Mouse (Mus musculus): Measurements from ENCODE around the gene Chrna9. TPM values are rescaled to one million over a fixed set of nuclear protein-coding genes. Genes with fewer than 3 reads are reported as not detected.

The Chrna9 gene
- total and polyA plus RNA-seq, 2 experiments from 2014 or later: not detected

DNA sequence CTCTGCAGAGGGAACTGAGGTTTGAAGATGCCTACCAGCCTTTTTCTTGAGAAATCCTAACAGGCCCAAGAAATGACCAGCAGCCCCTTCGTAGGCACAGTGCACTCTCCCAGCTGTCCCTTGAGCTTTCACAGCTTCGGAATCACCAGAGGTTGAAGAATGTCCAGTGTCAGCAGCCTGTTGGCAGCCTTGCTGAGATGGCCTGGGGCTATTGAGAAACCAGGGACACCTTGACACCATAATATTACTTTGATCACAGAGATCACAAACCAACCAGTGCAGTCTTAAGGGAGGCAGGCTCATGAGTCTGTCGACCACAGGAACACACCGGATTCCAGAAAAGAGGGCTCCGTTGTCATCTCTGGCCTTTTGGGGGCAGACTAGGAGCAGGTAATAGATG lies 66.5 kb downstream of the Chrna9 start:
- Histone ChIP-seq H3K9me3 (ENCODE audit: low read length) (no peaks in the 10 kb centered on the region), H3K4me1 (ENCODE audit: insufficient read depth, low read length) (no peaks in the 10 kb centered on the region), H3K36me3 (ENCODE audit: insufficient read depth, low read length) (no peaks in the 10 kb centered on the region), H3K27me3 (ENCODE audit: insufficient read depth, low read length) (no peaks in the 10 kb centered on the region), H3K27ac (ENCODE audit: low read depth, low read length) (no peak overlapping the region), H3K4me2 (ENCODE audit: low read depth, low read length, poor library complexity, severe bottlenecking) (no peak overlapping the region), H3K9ac (replicated peaks; ENCODE audit: low read length, poor library complexity, severe bottlenecking) (no peak overlapping the region), H3K4me3 (ENCODE audit: low read depth, low read length) (no peak overlapping the region)
- no peak for TF ChIP-seq CTCF (IDR thresholded peaks at IDR 0.05)
- WGBS: 69% methylated on average over 5 of the region's 5 CpGs
- DNase-seq (ENCODE audit: low spot score) (no peak), ATAC-seq (ENCODE audit: low FRiP score) (no peak)

DNA sequence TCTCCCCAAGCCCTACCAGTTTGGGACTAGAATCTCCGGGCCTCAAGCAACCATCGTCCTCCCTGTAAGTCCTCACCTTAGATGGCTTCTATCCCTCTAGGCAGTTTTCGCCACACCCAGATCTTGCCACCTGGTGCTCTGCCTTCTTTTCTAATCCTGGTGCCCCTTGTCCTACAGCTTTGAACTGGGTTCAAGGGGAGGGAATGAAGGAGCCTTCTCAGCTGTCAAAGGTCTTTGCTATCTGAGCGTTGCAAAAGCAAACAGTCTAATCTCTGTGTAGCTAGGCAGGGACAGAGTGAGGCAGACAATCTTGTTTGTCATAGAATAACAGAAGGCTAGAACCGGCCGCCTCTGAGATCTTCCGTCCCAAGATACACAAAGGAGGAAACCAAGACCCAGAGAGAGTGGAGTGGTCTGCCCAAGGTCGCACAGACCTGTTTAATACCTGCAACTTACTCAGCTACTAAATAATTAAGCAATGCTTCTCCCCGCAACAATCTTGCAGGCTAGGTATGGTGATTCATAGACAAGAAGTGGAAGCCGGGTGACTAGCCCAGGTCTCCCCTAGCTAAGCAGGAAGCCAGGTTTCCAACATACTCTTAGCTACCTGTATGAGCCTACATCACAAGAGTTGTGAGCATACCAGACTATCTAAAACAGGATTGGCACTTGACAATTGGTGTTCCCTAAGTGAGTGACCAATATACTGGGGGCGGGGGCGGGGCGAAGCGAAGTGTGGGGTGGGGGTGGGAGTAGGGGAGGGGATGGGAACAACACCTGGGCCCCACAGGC lies 69.6 kb downstream of the Chrna9 start, which contains the start of gene 9130230L23Rik:
9130230L23Rik (minus strand) TSS at position 152 of the 792 bp plus-strand sequence.
- Histone ChIP-seq H3K9me3 (ENCODE audit: low read length) (no peaks in the 10 kb centered on the region), H3K4me1 (ENCODE audit: insufficient read depth, low read length) (no peaks in the 10 kb centered on the region), H3K4me2 (ENCODE audit: low read depth, low read length, poor library complexity, severe bottlenecking) (no peak within 1 kb of the TSS), H3K4me3 (ENCODE audit: low read depth, low read length) (no peak within 1 kb of the TSS), H3K9ac (replicated peaks; ENCODE audit: low read length, poor library complexity, severe bottlenecking) (no peak within 1 kb of the TSS), H3K27me3 (ENCODE audit: insufficient read depth, low read length) (no peaks in the 10 kb centered on the region), H3K27ac (ENCODE audit: low read depth, low read length) (no peak within 1 kb of the TSS), H3K36me3 (ENCODE audit: insufficient read depth, low read length) (no peaks in the 10 kb centered on the region)
- no peak for ATAC-seq (ENCODE audit: low FRiP score)
- WGBS: 69% methylated on average over 14 of the region's 14 CpGs
- DNase-seq (ENCODE audit: low spot score): no peak
- no peak for TF ChIP-seq CTCF (IDR thresholded peaks at IDR 0.05)

DNA sequence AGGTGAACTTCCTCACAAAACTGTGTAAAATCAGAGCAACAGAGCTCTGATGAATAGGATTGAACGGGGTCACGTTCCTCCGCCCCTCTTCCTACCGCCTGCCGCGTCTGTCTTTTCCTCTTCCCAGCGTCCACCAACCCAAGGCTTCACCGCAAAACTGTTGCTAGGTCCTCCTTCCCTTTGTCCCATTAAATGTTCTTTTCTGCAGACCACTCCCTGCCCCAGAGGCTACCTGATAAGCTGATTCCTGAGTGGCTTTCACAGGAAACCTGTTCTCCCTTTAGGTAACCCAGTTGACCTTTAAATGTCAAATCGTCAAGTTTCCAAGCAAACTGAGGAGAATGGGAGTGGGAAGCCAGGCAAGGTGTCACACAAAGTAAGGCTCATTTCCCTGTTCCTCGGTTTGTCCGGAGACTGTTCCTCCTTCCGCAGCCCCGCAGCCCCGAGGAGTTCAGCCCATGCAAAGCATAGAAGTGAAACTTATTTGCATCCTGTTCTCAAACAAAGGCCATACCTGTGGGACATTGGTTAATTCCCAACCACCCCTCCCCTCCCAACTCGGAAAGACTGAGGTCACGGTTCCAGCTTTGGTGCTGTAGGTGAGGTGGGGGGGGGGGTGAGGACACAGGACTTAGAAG lies 70.4 kb downstream of the Chrna9 start:
- H3K27ac ChIP-seq (ENCODE audit: low read depth, low read length): no peak overlapping the region
- no peak for DNase-seq (ENCODE audit: low spot score)
- H3K4me3 ChIP-seq (ENCODE audit: low read depth, low read length): no peak overlapping the region
- WGBS: 44% methylated on average over 16 of the region's 16 CpGs
- H3K4me1 ChIP-seq (ENCODE audit: insufficient read depth, low read length): no peaks in the 10 kb centered on the region
- TF ChIP-seq CTCF (IDR thresholded peaks at IDR 0.05): no peak
- H3K9me3 ChIP-seq (ENCODE audit: low read length): no peaks in the 10 kb centered on the region
- no peaks in the 10 kb centered on the region for H3K27me3 ChIP-seq (ENCODE audit: insufficient read depth, low read length)
- ATAC-seq (ENCODE audit: low FRiP score): no peak
- H3K9ac ChIP-seq (replicated peaks; ENCODE audit: low read length, poor library complexity, severe bottlenecking): no peak overlapping the region
- no peaks in the 10 kb centered on the region for H3K36me3 ChIP-seq (ENCODE audit: insufficient read depth, low read length)
- no peak overlapping the region for H3K4me2 ChIP-seq (ENCODE audit: low read depth, low read length, poor library complexity, severe bottlenecking)

DNA sequence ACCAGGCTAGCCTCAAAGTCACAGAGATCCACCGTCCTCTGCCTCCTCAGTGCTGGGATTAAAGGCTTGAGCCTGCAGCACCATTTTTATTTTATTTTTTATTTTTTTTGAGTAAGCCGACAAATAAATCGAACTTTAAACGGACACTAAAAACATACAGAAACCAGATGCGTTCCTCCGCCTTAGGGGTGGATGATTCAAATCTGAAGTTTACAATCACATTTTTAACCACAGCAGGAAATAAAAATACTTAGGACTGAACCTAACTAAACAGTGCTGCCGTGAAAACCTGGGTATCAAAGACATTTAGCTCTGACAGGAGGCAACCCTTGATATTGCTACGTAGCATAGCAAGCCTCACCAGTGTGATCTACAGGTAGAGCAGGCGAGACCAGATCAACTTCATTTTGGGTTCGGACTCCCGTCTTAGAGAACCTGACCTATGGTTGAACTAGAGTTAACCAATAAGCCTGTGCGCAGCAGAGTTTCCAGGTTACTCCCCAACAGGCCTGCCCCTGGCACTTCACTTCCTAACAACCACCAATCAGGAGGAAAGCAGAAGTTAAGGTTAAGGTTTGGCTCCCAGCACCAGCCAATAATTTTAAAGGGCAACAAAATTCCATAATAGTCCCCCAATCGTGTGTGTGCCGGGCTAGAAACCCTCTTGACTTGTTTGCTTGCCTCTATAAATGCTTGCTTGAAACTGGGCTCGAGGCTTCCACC lies 73.7 kb downstream of the Chrna9 start:
- no peaks in the 10 kb centered on the region for H3K9me3 ChIP-seq (ENCODE audit: low read length)
- WGBS: 91% methylated on average over 15 of the region's 15 CpGs
- H3K4me3 ChIP-seq (ENCODE audit: low read depth, low read length): no peak overlapping the region
- no peak overlapping the region for H3K4me2 ChIP-seq (ENCODE audit: low read depth, low read length, poor library complexity, severe bottlenecking)
- DNase-seq (ENCODE audit: low spot score) (no peak), ATAC-seq (ENCODE audit: low FRiP score) (no peak)
- H3K27me3 ChIP-seq (ENCODE audit: insufficient read depth, low read length): no peaks in the 10 kb centered on the region
- H3K4me1 ChIP-seq (ENCODE audit: insufficient read depth, low read length): no peaks in the 10 kb centered on the region
- no peak overlapping the region for H3K9ac ChIP-seq (replicated peaks; ENCODE audit: low read length, poor library complexity, severe bottlenecking)
- no peaks in the 10 kb centered on the region for H3K36me3 ChIP-seq (ENCODE audit: insufficient read depth, low read length)
- no peak for TF ChIP-seq CTCF (IDR thresholded peaks at IDR 0.05)
- H3K27ac ChIP-seq (ENCODE audit: low read depth, low read length): no peak overlapping the region

DNA sequence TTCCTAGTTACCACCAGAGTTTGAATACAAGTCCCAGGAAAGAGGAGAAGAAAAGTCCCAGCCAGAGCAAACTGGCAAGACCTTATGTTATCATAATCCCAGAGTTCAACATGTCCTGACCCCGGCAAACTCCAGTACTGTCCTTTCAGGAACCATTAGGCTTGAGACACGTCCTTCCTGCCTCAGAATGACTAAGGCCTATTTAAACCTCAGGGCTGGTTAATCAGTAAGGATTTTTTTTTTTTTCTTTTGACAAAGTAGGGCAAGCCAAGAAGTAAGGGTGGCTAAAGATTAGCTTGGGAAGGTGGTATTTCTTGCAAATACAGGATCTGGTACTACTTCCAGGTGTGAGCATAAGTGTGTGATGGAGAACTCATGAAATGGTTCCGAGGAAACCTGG lies 79.3 kb downstream of the Chrna9 start:
- DNase-seq (ENCODE audit: low spot score): no peak
- no peaks in the 10 kb centered on the region for H3K9me3 ChIP-seq (ENCODE audit: low read length)
- 77% methylated on average over 3 of the region's 3 CpGs for WGBS
- H3K4me1 ChIP-seq (ENCODE audit: insufficient read depth, low read length): no peaks in the 10 kb centered on the region
- no peak overlapping the region for H3K4me3 ChIP-seq (ENCODE audit: low read depth, low read length)
- H3K4me2 ChIP-seq (ENCODE audit: low read depth, low read length, poor library complexity, severe bottlenecking): no peak overlapping the region
- ATAC-seq (ENCODE audit: low FRiP score): no peak
- TF ChIP-seq CTCF (IDR thresholded peaks at IDR 0.05): no peak
- no peaks in the 10 kb centered on the region for H3K27me3 ChIP-seq (ENCODE audit: insufficient read depth, low read length)
- H3K9ac ChIP-seq (replicated peaks; ENCODE audit: low read length, poor library complexity, severe bottlenecking): no peak overlapping the region
- H3K36me3 ChIP-seq (ENCODE audit: insufficient read depth, low read length): no peaks in the 10 kb centered on the region
- no peak overlapping the region for H3K27ac ChIP-seq (ENCODE audit: low read depth, low read length)

DNA sequence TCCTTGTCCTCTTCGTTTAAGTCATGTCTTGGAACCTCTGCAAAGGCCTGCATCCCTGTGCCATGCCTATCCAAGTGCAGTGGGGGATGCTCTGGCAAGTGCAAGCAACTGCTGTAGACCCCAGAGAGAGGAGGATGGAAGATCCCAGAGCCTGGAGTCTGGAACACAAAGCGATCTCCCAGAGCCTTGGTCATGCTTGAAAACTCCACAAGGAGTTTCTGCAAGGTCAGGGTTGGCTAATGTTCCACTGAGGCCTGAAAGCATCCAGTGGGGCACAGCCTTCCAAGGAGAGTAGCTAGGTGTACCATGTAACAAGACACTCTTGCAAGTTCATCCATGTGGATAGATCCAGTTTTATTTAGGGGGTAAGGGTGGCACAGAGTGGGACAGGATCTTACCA lies 79.7 kb downstream of the Chrna9 start:
- Histone ChIP-seq H3K27ac (ENCODE audit: low read depth, low read length) (no peak overlapping the region), H3K27me3 (ENCODE audit: insufficient read depth, low read length) (no peaks in the 10 kb centered on the region), H3K4me2 (ENCODE audit: low read depth, low read length, poor library complexity, severe bottlenecking) (no peak overlapping the region), H3K9me3 (ENCODE audit: low read length) (no peaks in the 10 kb centered on the region), H3K36me3 (ENCODE audit: insufficient read depth, low read length) (no peaks in the 10 kb centered on the region), H3K9ac (replicated peaks; ENCODE audit: low read length, poor library complexity, severe bottlenecking) (no peak overlapping the region), H3K4me1 (ENCODE audit: insufficient read depth, low read length) (no peaks in the 10 kb centered on the region), H3K4me3 (ENCODE audit: low read depth, low read length) (no peak overlapping the region)
- ATAC-seq (ENCODE audit: low FRiP score) (no peak), DNase-seq (ENCODE audit: low spot score) (no peak)
- 91% methylated on average over 2 of the region's 2 CpGs for WGBS
- no peak for TF ChIP-seq CTCF (IDR thresholded peaks at IDR 0.05)

Data from midbrain, postnatal 0 days (tissue).